Mouse (Mus musculus) heart, embryonic 10.5 days (tissue): Measurements from ENCODE around the gene Gm9944. TPM values are rescaled to one million over a fixed set of nuclear protein-coding genes. Genes with fewer than 3 reads are reported as not detected.

Experiments used
- DNase-seq: peaks from one replicate; pipeline ENCODE4 v3.0.0-alpha.2; 2017; ENCODE audit warnings: low spot score
- H3K27ac ChIP-seq: fragments of 300-500 bp; sonication (generic); 2 replicates; pipeline ENCODE4 v1.5.1; 2016; ENCODE audit warnings: mild to moderate bottlenecking
- H3K27me3 ChIP-seq: fragments of 300-500 bp; sonication (generic); 2 replicates; pipeline ENCODE4 v1.6.1; 2016; ENCODE audit warnings: mild to moderate bottlenecking; ENCODE audit not compliant: poor library complexity, insufficient read depth, severe bottlenecking
- H3K36me3 ChIP-seq: fragments of 300-500 bp; sonication (generic); 2 replicates; pipeline ENCODE4 v1.6.1; 2016; ENCODE audit warnings: mild to moderate bottlenecking, moderate library complexity
- H3K4me1 ChIP-seq: fragments of 300-500 bp; sonication (generic); 2 replicates; pipeline ENCODE4 v1.6.1; 2016; ENCODE audit warnings: mild to moderate bottlenecking
- H3K4me3 ChIP-seq: fragments of 300-500 bp; sonication (generic); 2 replicates; pipeline ENCODE4 v1.5.1; 2016; ENCODE audit warnings: mild to moderate bottlenecking, moderate library complexity
- H3K9me3 ChIP-seq: fragments of 300-500 bp; sonication (generic); 2 replicates; pipeline ENCODE4 v1.6.1; 2016; ENCODE audit warnings: mild to moderate bottlenecking, moderate library complexity
- WGBS: fragments of 180-500 bp; shearing (Covaris S2); methylation state at CpG from one replicate; pipeline ENCODE4 v1.1.7; 2016; 5-methylcytosine and 5-hydroxymethylcytosine counted together
- polyA plus RNA-seq: library from polyadenylated mRNA; unstranded; fragments of >200 nt; fragmentation: Nextera tagmentation; extraction: Ambion mirVana; gene quantifications from 2 replicates; pipeline ENCODE4 v1.2.1, GENCODE M21; 2016

Gene Gm9944
- polyA plus RNA-seq: not detected in 2 replicates

DNA sequence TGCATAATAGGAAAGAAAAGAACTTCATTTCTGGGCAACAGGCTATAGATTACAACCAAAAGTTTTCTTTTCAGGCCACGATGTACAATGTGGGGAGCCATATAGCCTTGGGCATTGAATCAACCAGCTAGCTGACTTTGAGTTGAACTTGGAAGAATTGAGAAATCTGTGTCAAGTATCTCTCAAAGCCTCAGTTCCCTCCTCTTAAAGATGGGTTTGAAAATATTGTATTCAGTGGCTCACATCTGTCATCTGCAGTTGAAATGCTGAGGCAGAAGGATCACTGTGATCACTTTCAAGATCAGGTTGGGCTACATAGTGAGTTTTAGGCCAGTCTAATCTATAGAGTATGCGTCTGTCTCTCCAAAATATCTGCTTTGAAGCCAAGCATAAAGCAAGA, at the start of gene Gm9944:
Gene Gm9944, minus strand, starts transcription at position 101 of the 400 bp plus-strand sequence.
- no peak within 1 kb of the TSS for H3K27ac ChIP-seq
- no peak for DNase-seq
- no peaks in the 10 kb centered on the region for H3K36me3 ChIP-seq
- H3K4me3 ChIP-seq: no peak within 1 kb of the TSS
- H3K4me1 ChIP-seq: no peaks in the 10 kb centered on the region
- no peaks in the 10 kb centered on the region for H3K9me3 ChIP-seq
- 72% methylated on average over 2 of the region's 2 CpGs for WGBS
- no peaks in the 10 kb centered on the region for H3K27me3 ChIP-seq

DNA sequence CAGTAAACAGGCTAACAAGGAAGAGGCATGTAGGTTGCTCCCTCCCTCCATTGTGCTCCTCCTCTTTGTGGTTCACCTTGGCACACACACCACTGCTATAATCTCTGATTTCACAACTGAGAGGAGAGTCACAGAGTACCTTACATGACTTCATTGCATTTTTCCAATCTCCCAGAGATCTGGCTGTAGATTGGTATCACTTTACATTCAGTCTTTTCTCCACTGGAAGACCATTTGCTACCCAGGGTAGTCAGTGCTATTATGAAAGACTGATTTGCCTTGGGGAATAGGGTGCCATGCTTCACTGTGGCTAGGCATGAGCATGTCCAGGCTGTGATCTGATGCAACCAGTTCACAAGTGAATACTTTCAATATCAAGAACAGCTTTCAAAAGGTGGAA, 40.2 kb upstream of the Gm9944 start:
- no peak for DNase-seq
- Histone ChIP-seq H3K9me3 (no peaks in the 10 kb centered on the region), H3K27ac (no peak overlapping the region), H3K27me3 (no peaks in the 10 kb centered on the region), H3K4me3 (no peak overlapping the region), H3K4me1 (no peaks in the 10 kb centered on the region), H3K36me3 (no peaks in the 10 kb centered on the region)

DNA sequence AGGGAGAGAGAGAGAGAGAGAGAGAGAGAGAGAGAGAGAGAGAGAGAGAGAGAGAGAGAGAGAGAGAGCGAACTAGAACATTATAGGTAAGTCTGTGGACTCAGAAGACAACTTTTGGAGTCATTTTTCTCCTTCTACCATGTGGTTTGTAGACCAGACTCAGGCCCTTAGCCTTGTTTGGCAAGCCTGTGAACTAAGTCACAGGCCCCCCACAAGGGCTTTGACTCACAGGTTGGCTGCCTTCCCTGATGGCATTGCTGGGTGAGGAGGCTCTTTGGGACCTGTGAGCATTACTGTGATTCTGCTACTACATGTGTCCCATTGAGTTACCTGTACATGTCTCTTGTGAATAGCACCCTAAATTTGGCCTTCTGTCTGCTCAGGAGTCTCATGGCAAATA, 15.0 kb upstream of the Gm9944 start:
- no peaks in the 10 kb centered on the region for H3K36me3 ChIP-seq
- H3K27ac ChIP-seq: no peak overlapping the region
- H3K4me3 ChIP-seq: no peak overlapping the region
- H3K27me3 ChIP-seq: no peaks in the 10 kb centered on the region
- DNase-seq: no peak
- H3K9me3 ChIP-seq: no peaks in the 10 kb centered on the region; the same call in 1 of the 2 replicates
- 77% methylated on average over 1 of the region's 1 CpGs for WGBS
- H3K4me1 ChIP-seq: no peaks in the 10 kb centered on the region

DNA sequence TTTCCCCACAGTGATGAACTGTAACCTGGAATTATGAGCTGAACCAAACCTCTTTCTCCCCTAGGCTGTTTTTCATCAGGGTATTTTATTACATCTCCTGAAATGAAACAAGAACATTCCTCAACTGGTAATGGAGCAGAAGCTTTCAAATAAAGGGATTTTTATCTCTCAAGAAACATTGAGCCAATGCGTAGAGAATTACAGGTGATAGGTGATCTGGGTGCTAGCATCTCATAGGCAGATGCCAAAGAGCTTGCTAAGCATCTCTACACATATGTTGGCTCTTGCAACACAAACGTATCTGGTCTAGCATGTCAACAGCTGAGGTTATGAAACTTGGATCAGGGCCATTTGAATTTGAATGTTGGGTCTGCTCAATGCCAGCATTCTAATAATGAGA, 12.1 kb upstream of the Gm9944 start:
- Histone ChIP-seq H3K27ac (no peak overlapping the region), H3K36me3 (no peaks in the 10 kb centered on the region), H3K9me3 (no peaks in the 10 kb centered on the region; the same call in 1 of the 2 replicates), H3K27me3 (no peaks in the 10 kb centered on the region), H3K4me1 (no peaks in the 10 kb centered on the region), H3K4me3 (no peak overlapping the region)
- 78% methylated on average over 2 of the region's 2 CpGs for WGBS
- DNase-seq: no peak

DNA sequence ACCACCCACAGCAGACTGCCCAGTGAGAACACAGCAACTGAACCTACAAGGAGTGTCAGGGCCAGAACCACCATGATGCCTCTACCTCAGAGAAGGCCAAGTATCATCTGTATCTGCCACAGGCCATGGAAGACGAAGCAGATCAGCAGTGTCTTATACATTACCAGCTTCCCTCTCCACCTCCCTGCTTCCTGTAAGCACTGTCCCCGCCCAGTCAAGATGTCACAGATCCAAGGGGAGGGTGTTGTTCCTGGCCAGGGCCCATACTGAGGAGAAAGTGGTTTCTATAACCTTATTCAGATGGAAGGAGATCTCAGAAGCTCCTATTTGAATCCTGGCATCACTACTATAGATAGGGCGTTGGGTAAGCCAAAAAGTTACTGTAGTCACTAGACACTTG, 10.5 kb upstream of the Gm9944 start, which contains the start of gene Aadacl3:
Gene Aadacl3, minus strand, starts transcription at position 101 of the 400 bp plus-strand sequence.
- Histone ChIP-seq H3K9me3 (no peaks in the 10 kb centered on the region; the same call in 1 of the 2 replicates), H3K4me1 (no peaks in the 10 kb centered on the region), H3K27me3 (no peaks in the 10 kb centered on the region), H3K36me3 (no peaks in the 10 kb centered on the region), H3K4me3 (no peak within 1 kb of the TSS), H3K27ac (no peak within 1 kb of the TSS)
- DNase-seq: no peak
- 73% methylated on average over 3 of the region's 3 CpGs for WGBS

DNA sequence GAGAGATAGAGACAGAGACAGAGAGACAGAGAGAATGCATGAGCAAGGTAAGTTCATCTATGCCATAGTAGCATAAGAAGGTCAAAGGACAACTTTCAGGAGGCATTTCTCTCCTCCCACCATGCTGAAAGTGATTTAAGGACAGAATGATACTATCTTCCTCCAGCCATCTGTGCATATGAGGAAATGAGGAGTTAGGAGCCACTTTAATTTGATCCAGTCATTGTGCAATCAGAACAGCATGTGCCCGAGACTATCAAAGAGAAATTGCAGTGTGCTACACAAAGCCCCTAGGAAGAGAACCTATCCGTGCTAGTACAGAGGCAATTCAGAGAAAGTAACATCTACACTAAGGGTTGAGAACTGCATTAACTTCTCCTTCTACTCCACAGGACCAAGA, 4.6 kb downstream of the Gm9944 start:
- no peaks in the 10 kb centered on the region for H3K9me3 ChIP-seq
- no peaks in the 10 kb centered on the region for H3K4me1 ChIP-seq
- 74% methylated on average over 2 of the region's 2 CpGs for WGBS
- no peak for DNase-seq
- H3K27ac ChIP-seq: no peak overlapping the region
- H3K36me3 ChIP-seq: no peaks in the 10 kb centered on the region
- H3K27me3 ChIP-seq: no peaks in the 10 kb centered on the region
- H3K4me3 ChIP-seq: no peak overlapping the region

DNA sequence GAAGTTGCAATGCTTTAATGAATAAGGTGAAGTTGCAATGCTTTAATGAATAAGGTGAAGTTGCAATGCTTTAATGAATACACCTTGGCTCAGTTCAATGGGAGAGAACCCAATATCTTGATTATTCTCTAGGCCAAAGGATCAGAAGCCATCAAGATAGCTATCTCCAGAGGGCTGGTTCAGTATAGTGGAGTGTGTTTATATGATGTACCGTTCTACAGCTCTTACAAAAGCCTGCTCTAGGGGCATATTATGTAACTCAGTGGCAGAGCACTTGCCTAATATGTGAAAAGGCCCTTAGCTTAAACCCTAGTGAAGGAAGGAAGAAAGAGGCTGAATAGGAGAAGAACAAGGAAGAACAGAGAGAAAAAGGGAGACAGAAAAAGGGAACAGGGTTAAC, 11.5 kb downstream of the Gm9944 start:
- H3K27me3 ChIP-seq: no peaks in the 10 kb centered on the region
- no peak for DNase-seq
- no peaks in the 10 kb centered on the region for H3K36me3 ChIP-seq
- H3K27ac ChIP-seq: no peak overlapping the region
- H3K9me3 ChIP-seq: no peaks in the 10 kb centered on the region
- no peak overlapping the region for H3K4me3 ChIP-seq
- H3K4me1 ChIP-seq: no peaks in the 10 kb centered on the region
- 69% methylated on average over 1 of the region's 1 CpGs for WGBS

DNA sequence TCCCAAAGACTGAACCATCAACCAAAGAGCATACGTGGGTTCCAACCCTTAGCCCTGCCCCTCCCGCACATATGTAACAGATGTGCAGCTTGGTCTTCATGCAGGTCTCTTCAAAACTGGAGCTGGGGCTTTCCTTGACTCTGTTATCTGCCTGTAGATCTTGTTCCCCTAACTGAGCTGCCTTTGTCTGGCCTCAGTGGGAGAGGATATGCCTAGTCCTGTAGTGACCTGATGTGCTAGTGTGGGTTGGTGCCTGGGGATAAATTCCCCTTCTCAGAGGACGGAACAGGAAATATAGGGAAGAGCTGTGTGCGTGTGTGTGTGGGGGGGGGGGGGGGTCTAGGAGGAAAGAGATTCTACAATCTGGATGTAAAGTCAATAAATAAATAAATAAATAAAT, 12.0 kb downstream of the Gm9944 start:
- no peaks in the 10 kb centered on the region for H3K9me3 ChIP-seq
- no peaks in the 10 kb centered on the region for H3K27me3 ChIP-seq
- no peak overlapping the region for H3K27ac ChIP-seq
- no peak for DNase-seq
- no peak overlapping the region for H3K4me3 ChIP-seq
- H3K36me3 ChIP-seq: no peaks in the 10 kb centered on the region
- no peaks in the 10 kb centered on the region for H3K4me1 ChIP-seq
- 82% methylated on average over 4 of the region's 4 CpGs for WGBS

DNA sequence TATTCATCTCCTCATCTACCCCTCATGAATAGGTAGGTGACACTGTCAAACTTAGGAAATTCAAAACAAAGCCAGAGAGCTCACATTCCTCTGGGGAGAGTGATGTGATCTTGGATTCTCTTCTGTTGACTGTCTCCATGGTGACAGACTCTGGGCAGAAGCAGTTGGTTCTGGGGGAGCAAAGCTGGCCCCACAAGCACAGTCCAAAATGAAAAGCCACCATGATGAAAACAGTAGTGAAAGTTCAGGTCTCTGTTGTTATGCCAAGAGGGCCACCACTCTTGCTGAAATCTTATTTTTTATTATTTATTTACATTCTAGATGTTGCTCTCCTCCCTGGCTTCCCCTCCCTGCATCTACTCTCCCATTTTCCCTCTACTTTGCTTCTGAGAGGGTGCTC, 14.4 kb downstream of the Gm9944 start, which contains the start of gene 1700012P22Rik:
Gene 1700012P22Rik, minus strand, starts transcription at position 101 of the 400 bp plus-strand sequence.
- H3K27ac ChIP-seq: no peak within 1 kb of the TSS
- no peaks in the 10 kb centered on the region for H3K36me3 ChIP-seq
- H3K9me3 ChIP-seq: no peaks in the 10 kb centered on the region
- H3K27me3 ChIP-seq: no peaks in the 10 kb centered on the region
- H3K4me1 ChIP-seq: no peaks in the 10 kb centered on the region
- no peak for DNase-seq
- H3K4me3 ChIP-seq: no peak within 1 kb of the TSS

DNA sequence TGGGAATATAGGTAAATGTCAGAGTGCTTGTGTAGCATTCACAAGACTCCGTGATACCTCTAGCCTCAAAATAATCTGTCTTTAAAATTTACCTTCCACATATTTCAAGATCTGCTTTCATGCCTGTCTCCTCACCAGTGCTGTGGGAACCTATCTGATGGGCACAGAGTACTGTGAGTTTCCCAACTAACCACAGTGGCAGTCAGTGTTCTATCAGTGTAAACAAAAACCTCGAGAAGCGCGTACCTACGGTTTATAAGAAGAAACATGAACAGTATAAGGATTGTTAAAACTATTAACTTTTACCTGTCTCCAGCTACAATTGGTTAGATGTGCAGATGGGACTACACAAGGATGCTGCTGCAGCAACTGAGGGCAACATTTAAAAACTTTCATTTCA, 19.9 kb downstream of the Gm9944 start:
- no peak for DNase-seq
- no peak overlapping the region for H3K27ac ChIP-seq
- no peaks in the 10 kb centered on the region for H3K4me1 ChIP-seq
- no peaks in the 10 kb centered on the region for H3K27me3 ChIP-seq
- WGBS: 82% methylated on average over 5 of the region's 5 CpGs
- H3K9me3 ChIP-seq: no peaks in the 10 kb centered on the region
- H3K36me3 ChIP-seq: no peaks in the 10 kb centered on the region
- no peak overlapping the region for H3K4me3 ChIP-seq

DNA sequence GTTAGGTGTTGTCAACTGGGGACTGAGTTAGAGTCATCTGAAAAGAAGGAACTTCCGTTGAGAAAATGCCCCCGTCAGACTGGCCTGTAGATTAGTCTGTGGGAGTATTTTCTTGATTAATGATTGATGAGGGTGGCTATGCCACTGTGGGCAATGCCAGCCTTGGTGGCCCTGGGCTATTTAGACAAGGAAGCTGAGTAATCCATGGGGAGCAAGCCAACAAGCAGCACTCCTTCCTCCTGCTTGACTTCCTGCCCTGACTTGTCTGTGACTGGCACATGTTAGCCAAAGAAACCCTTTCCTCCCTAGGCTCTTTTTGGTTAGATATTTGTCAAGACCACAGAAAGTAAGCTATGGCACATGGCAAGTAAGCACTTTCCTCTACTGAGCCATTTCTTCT, 22.4 kb downstream of the Gm9944 start:
- H3K27me3 ChIP-seq: no peaks in the 10 kb centered on the region
- 76% methylated on average over 2 of the region's 2 CpGs for WGBS
- no peaks in the 10 kb centered on the region for H3K9me3 ChIP-seq
- DNase-seq: no peak
- no peaks in the 10 kb centered on the region for H3K4me1 ChIP-seq
- no peaks in the 10 kb centered on the region for H3K36me3 ChIP-seq
- H3K27ac ChIP-seq: no peak overlapping the region
- H3K4me3 ChIP-seq: no peak overlapping the region

DNA sequence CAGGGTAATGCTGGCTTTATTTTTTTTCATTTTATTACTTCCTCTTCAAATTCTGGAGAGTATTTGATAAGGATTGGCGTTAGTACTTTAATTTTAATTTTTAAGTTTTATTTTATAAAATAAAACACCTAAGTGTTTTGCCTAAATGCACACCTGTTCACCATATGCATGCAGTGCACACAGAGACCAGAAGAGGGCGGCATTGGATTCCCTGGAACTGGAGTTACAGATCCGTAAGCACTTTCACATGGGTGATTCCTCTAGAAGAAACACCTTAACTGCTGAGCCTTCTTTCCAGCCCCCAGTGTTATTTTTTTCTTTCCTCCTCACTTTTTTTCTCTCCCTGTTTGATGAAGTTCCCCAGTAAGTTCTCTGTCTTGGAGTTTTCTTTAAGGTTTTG, 24.2 kb downstream of the Gm9944 start:
- no peak overlapping the region for H3K27ac ChIP-seq
- H3K9me3 ChIP-seq: no peaks in the 10 kb centered on the region
- no peaks in the 10 kb centered on the region for H3K27me3 ChIP-seq
- H3K4me3 ChIP-seq: no peak overlapping the region
- no peaks in the 10 kb centered on the region for H3K4me1 ChIP-seq
- H3K36me3 ChIP-seq: no peaks in the 10 kb centered on the region
- 16% methylated on average over 3 of the region's 3 CpGs for WGBS
- DNase-seq: no peak

DNA sequence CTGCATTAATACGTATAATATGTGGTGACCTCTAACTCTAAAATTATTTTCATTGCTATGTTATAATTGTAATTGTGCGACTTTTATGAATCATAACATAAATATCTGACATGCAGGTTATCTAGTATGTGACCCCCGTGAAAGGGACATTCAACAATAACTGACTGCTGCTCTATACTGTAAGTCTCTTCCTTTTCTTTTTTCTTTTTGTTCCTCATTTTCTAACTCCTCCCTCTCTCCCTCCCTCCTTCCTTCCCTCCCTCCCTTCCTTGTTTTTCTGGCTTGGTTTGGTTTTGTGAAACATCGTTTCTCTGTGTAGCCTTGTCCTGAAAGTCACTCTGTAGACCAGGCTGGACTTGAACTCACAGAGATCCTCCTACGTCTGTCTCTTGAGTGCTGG, 28.5 kb downstream of the Gm9944 start:
- no peaks in the 10 kb centered on the region for H3K27me3 ChIP-seq
- DNase-seq: no peak

DNA sequence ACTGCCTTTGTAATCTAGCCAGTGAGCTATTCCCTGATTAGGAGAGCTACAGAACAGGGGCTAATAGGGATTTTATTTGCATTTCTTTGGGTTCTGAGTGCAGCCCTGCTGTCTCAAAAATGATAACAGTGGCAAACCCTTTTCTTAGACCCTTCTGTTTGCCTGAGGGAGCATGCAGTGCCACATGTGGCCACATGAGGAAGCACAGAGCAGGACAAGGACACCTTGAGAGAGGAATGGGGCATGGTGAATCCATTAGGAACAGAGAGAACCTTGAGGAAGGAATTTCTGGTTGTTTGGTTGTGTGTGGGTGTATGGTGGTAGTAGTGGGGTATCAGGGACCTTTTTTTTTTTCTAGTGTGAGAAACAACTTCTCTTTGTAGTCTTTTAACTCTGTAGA, 32.5 kb downstream of the Gm9944 start:
- Histone ChIP-seq H3K9me3 (no peaks in the 10 kb centered on the region), H3K27me3 (no peaks in the 10 kb centered on the region), H3K36me3 (no peaks in the 10 kb centered on the region), H3K4me3 (no peak overlapping the region), H3K27ac (no peak overlapping the region), H3K4me1 (no peaks in the 10 kb centered on the region)
- DNase-seq: no peak

More for the DNA sequence above, 28.5 kb downstream of the Gm9944 start:
- Histone ChIP-seq H3K4me1 (no peaks in the 10 kb centered on the region), H3K9me3 (no peaks in the 10 kb centered on the region), H3K4me3 (no peak overlapping the region), H3K36me3 (no peaks in the 10 kb centered on the region), H3K27ac (no peak overlapping the region)
- WGBS: 72% methylated on average over 5 of the region's 5 CpGs
